Mouse (Mus musculus) stomach, embryonic 14.5 days (tissue): ENCODE measurements at regions not wholly inside any gene's neighbourhood (a gene's known extent, or its start where the extent isn't known, plus 50 kb on each side); places are given as distances from the start of the nearest gene placed in this dataset.
A peak's percentile ranks its signal among the peaks of the same experiment; 100 is the strongest.

Experiments
- ATAC-seq: fragments of 200-750 bp; cut with Nextera tagmentation; 2 replicates; pipeline ENCODE4 v1.8.0; 2017; ENCODE audit warnings: low read depth, moderate TSS enrichment; ENCODE audit not compliant: insufficient number of reproducible peaks, insufficient read depth, low FRiP score
- H3K27ac ChIP-seq: fragments of 300-500 bp; sonication (generic); 2 replicates; pipeline ENCODE4 v1.5.1; 2014; ENCODE audit warnings: mild to moderate bottlenecking, low read length, moderate library complexity, mixed read lengths
- H3K27me3 ChIP-seq: fragments of 300-500 bp; sonication (generic); 2 replicates; pipeline ENCODE4 v1.6.1; 2014; ENCODE audit warnings: low read length, control low read depth, mixed read lengths; ENCODE audit not compliant: control insufficient read depth, insufficient read depth
- H3K36me3 ChIP-seq: fragments of 300-500 bp; sonication (generic); 2 replicates; pipeline ENCODE4 v1.6.1; 2014; ENCODE audit warnings: mild to moderate bottlenecking, control low read depth, low read length, moderate library complexity, mixed read lengths; ENCODE audit not compliant: control insufficient read depth, insufficient read depth
- H3K4me1 ChIP-seq: fragments of 300-500 bp; sonication (generic); 2 replicates; pipeline ENCODE4 v1.6.1; 2014; ENCODE audit warnings: low read length, control low read depth, mixed read lengths; ENCODE audit not compliant: control insufficient read depth, insufficient read depth
- H3K4me2 ChIP-seq: fragments of 300-500 bp; sonication (generic); replicated peaks from 2 replicates; pipeline ENCODE4 v1.6.1; 2014; ENCODE audit warnings: low read depth, low read length, control low read depth
- H3K4me3 ChIP-seq: fragments of 300-500 bp; sonication (generic); 2 replicates; pipeline ENCODE4 v1.5.1; 2014; ENCODE audit warnings: low read depth, low read length, control low read depth
- H3K9ac ChIP-seq: fragments of 300-500 bp; sonication (generic); replicated peaks from 2 replicates; pipeline ENCODE4 v1.6.1; 2014; ENCODE audit warnings: low read depth, mild to moderate bottlenecking, control low read depth, low read length, moderate library complexity, mixed read lengths
- H3K9me3 ChIP-seq: fragments of 300-500 bp; sonication (generic); 2 replicates; pipeline ENCODE4 v1.6.1; 2016; ENCODE audit warnings: low read depth, low read length, control low read depth; ENCODE audit not compliant: control insufficient read depth
- WGBS: fragments of 180-500 bp; shearing (Covaris S2); extraction: QIAGEN DNeasy Blood & Tissue Kit; methylation state at CpG from one replicate; pipeline ENCODE4 v1.1.7; 2014; 5-methylcytosine and 5-hydroxymethylcytosine counted together

DNA sequence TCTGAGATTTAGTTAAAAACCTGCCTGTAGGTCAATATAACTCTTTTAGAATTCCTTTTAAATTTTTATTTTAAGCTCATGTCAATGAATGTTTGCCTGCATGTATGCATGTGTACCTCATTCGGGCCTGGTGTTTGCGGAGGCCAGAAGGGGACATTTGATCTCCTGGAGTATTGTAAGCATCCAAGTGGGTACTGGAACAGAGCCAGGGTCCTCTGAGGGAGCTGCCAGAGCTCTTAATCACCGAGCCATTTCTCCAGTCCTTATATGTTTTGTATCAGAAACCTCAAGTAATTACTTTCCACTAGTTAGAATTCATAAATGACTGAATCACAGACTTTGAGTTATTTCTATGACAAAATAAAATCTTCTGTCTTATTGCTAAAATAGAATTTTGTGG lies 152.0 kb downstream of the Cdca7 start:
- H3K27me3 ChIP-seq: no peaks in the 10 kb centered on the region
- whole genome bisulfite sequencing: 47% methylated on average over 3 of the region's 3 CpGs
- H3K9me3 ChIP-seq: no peaks in the 10 kb centered on the region
- H3K9ac ChIP-seq: no peak overlapping the region
- H3K36me3 ChIP-seq: no peaks in the 10 kb centered on the region
- H3K4me1 ChIP-seq: peaks cover 7% of the 10 kb centered on the region
- no peak for ATAC-seq
- H3K27ac ChIP-seq: no peak overlapping the region
- no peak overlapping the region for H3K4me3 ChIP-seq
- H3K4me2 ChIP-seq: no peak overlapping the region

- WGBS: 31% methylated on average over 16 of the region's 16 CpGs
- Histone ChIP-seq H3K36me3 (no peaks in the 10 kb centered on the region), H3K4me1 (peaks cover 7% of the 10 kb centered on the region), H3K4me2 (peak overlapping the region; percentile 11), H3K9ac (no peak overlapping the region), H3K9me3 (no peaks in the 10 kb centered on the region), H3K27ac (peak overlapping the region; percentile 28; the same call in 1 of the 2 replicates), H3K27me3 (no peaks in the 10 kb centered on the region), H3K4me3 (no peak overlapping the region)
- ATAC-seq: no peak
Measured at GRCm38 (mm10) chr2:72628626-72629470, 152.9 kb downstream of the Cdca7 start.

- Histone ChIP-seq H3K4me1 (peaks cover 7% of the 10 kb centered on the region), H3K4me3 (no peak overlapping the region), H3K27me3 (no peaks in the 10 kb centered on the region), H3K9me3 (no peaks in the 10 kb centered on the region), H3K9ac (no peak overlapping the region), H3K27ac (peak overlapping the region; percentile 28; the same call in 1 of the 2 replicates), H3K4me2 (0 out of 2 replicates have a peak overlapping the region, but pooled peaks have one; percentile 11), H3K36me3 (no peaks in the 10 kb centered on the region)
- no peak for ATAC-seq
- 77% methylated on average over 14 of the region's 14 CpGs for WGBS
Measured at GRCm38 (mm10) chr2:72629691-72630461, 153.9 kb downstream of the Cdca7 start.

- H3K36me3 ChIP-seq: no peaks in the 10 kb centered on the region
- no peak overlapping the region for H3K4me2 ChIP-seq
- H3K27me3 ChIP-seq: no peaks in the 10 kb centered on the region
- WGBS: 49% methylated on average over 9 of the region's 9 CpGs
- H3K4me1 ChIP-seq: no peaks in the 10 kb centered on the region
- no peak overlapping the region for H3K27ac ChIP-seq
- H3K9ac ChIP-seq: no peak overlapping the region
- ATAC-seq: no peak
- H3K4me3 ChIP-seq: no peak overlapping the region
- H3K9me3 ChIP-seq: no peaks in the 10 kb centered on the region
Measured at GRCm38 (mm10) chr2:72637881-72638620, 162.1 kb downstream of the Cdca7 start.

DNA sequence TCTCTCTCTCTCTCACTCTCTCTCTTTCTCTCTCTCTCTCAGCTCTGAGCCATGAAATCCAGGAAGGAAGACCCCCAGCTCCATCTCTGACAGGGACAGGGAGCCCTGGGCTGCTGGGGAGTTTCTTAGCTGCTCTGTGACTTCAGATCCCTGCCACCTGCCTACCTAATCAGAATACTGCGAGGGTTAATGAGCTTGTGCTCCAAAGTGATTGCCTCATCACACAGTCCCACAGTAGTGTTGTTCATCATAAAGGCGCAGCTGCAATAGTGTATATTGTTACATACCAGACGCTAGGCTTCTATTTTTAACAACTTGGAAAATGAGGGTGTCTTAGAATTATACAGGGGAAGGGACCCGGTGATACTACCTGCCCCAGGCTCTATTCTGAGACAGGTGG lies 163.1 kb downstream of the Cdca7 start:
- H3K4me3 ChIP-seq: no peak overlapping the region
- H3K9me3 ChIP-seq: no peaks in the 10 kb centered on the region
- H3K36me3 ChIP-seq: no peaks in the 10 kb centered on the region
- no peaks in the 10 kb centered on the region for H3K27me3 ChIP-seq
- no peaks in the 10 kb centered on the region for H3K4me1 ChIP-seq
- no peak overlapping the region for H3K27ac ChIP-seq
- ATAC-seq: no peak
- H3K4me2 ChIP-seq: no peak overlapping the region
- H3K9ac ChIP-seq: no peak overlapping the region
- 60% methylated on average over 4 of the region's 4 CpGs for WGBS

DNA sequence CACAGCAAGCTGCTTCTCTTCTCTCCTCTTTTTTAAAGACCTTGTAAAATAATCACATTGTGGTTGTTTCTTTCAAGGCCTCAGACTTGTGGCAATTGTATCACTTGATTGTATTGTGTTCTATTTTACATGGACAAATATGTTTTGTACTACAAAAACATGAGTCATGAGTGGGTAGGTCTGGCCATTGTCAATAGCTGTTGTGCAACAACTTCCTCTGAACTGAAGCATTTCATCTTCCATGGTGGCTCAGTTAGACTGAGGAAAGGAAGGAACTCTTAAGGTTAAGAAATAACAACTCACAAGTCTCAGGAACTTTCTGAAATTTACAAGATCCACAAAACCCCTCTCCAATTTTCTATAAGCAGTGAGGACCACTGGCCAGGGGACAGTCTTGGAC lies 165.3 kb downstream of the Cdca7 start:
- no peak for ATAC-seq
- Histone ChIP-seq H3K36me3 (no peaks in the 10 kb centered on the region), H3K4me2 (no peak overlapping the region), H3K27ac (no peak overlapping the region), H3K4me1 (no peaks in the 10 kb centered on the region), H3K27me3 (no peaks in the 10 kb centered on the region), H3K4me3 (no peak overlapping the region), H3K9ac (no peak overlapping the region), H3K9me3 (no peaks in the 10 kb centered on the region)

- H3K9me3 ChIP-seq: no peaks in the 10 kb centered on the region
- H3K4me2 ChIP-seq: no peak overlapping the region
- H3K27me3 ChIP-seq: no peaks in the 10 kb centered on the region
- no peak overlapping the region for H3K27ac ChIP-seq
- no peak for ATAC-seq
- H3K4me3 ChIP-seq: no peak overlapping the region
- 77% methylated on average over 10 of the region's 10 CpGs for WGBS
- no peak overlapping the region for H3K9ac ChIP-seq
- no peaks in the 10 kb centered on the region for H3K36me3 ChIP-seq
- no peaks in the 10 kb centered on the region for H3K4me1 ChIP-seq
Measured at GRCm38 (mm10) chr2:72644151-72644843, 168.3 kb downstream of the Cdca7 start.

GRCm38 (mm10) chr2:72647642-72648041 lies 171.7 kb downstream of the Cdca7 start:
- no peaks in the 10 kb centered on the region for H3K27me3 ChIP-seq
- no peaks in the 10 kb centered on the region for H3K9me3 ChIP-seq
- no peak for ATAC-seq
- no peak overlapping the region for H3K4me2 ChIP-seq
- WGBS: 66% methylated on average over 5 of the region's 5 CpGs
- no peak overlapping the region for H3K27ac ChIP-seq
- H3K4me3 ChIP-seq: no peak overlapping the region
- no peaks in the 10 kb centered on the region for H3K36me3 ChIP-seq
- H3K9ac ChIP-seq: no peak overlapping the region
- H3K4me1 ChIP-seq: no peaks in the 10 kb centered on the region
